Mouse (Mus musculus) midbrain, embryonic 10.5 days (tissue): ENCODE measurements around the gene Gm10300. TPM values are rescaled to one million over a fixed set of nuclear protein-coding genes. Genes with fewer than 3 reads are reported as not detected.

ENCODE experiments used
- DNase-seq: peaks from one replicate; pipeline ENCODE4 v3.0.0-alpha.2; 2017; ENCODE audit warnings: low spot score
- H3K27ac ChIP-seq: fragments of 300-500 bp; sonication (generic); replicated peaks from 2 replicates; pipeline ENCODE4 v1.5.1; 2016; ENCODE audit warnings: mild to moderate bottlenecking
- H3K27me3 ChIP-seq: fragments of 300-500 bp; sonication (generic); 2 replicates; pipeline ENCODE4 v1.6.1; 2016; ENCODE audit warnings: low read depth, mild to moderate bottlenecking; ENCODE audit not compliant: poor library complexity, severe bottlenecking
- H3K36me3 ChIP-seq: fragments of 300-500 bp; sonication (generic); 2 replicates; pipeline ENCODE4 v1.6.1; 2016; ENCODE audit warnings: mild to moderate bottlenecking, moderate library complexity
- H3K4me1 ChIP-seq: fragments of 300-500 bp; sonication (generic); 2 replicates; pipeline ENCODE4 v1.6.1; 2016
- H3K4me3 ChIP-seq: fragments of 300-500 bp; sonication (generic); 2 replicates; pipeline ENCODE4 v1.5.1; 2016; ENCODE audit warnings: mild to moderate bottlenecking, moderate library complexity
- H3K9me3 ChIP-seq: fragments of 300-500 bp; sonication (generic); replicated peaks from 2 replicates; pipeline ENCODE4 v1.6.1; 2016; ENCODE audit warnings: mild to moderate bottlenecking
- whole genome bisulfite sequencing: fragments of 180-500 bp; shearing (Covaris S2); methylation state at CpG from one replicate; pipeline ENCODE4 v1.1.7; 2016; 5-methylcytosine and 5-hydroxymethylcytosine counted together
- polyA plus RNA-seq: library from polyadenylated mRNA; unstranded; fragments of >200 nt; fragmentation: Nextera tagmentation; extraction: Ambion mirVana; gene quantifications from 2 replicates; pipeline ENCODE4 v1.2.1, GENCODE M21; 2016

The Gm10300 gene
- polyA plus RNA-seq, 1 experiment from 2014 or later, result not detected

GRCm38 (mm10) chr4:132101152-132101551 lies 26.7 kb downstream of the Gm10300 start:
- Histone ChIP-seq H3K27ac (no peak overlapping the region), H3K27me3 (no peaks in the 10 kb centered on the region), H3K4me3 (no peak overlapping the region), H3K4me1 (peaks cover 5% of the 10 kb centered on the region), H3K36me3 (no peaks in the 10 kb centered on the region), H3K9me3 (no peaks in the 10 kb centered on the region)
- WGBS, result 54% methylated on average over 3 of the region's 3 CpGs
- no peak for DNase-seq

- 91% methylated on average over 7 of the region's 7 CpGs for WGBS
- Histone ChIP-seq H3K4me3 (no peak overlapping the region), H3K27ac (no peak overlapping the region), H3K9me3 (no peaks in the 10 kb centered on the region), H3K27me3 (peaks cover 16% of the 10 kb centered on the region), H3K4me1 (peaks cover 40% of the 10 kb centered on the region), H3K36me3 (no peaks in the 10 kb centered on the region)
- no peak for DNase-seq
Measured at GRCm38 (mm10) chr4:132108221-132108620, 33.7 kb downstream of the Gm10300 start.

GRCm38 (mm10) chr4:132111227-132111626 lies 36.7 kb downstream of the Gm10300 start:
- WGBS, result 32% methylated on average over 4 of the region's 4 CpGs
- peaks cover 39% of the 10 kb centered on the region for H3K27me3 ChIP-seq
- H3K27ac ChIP-seq, result peak overlapping the region; percentile 24
- no peak overlapping the region for H3K4me3 ChIP-seq
- no peak for DNase-seq
- no peaks in the 10 kb centered on the region for H3K9me3 ChIP-seq
- H3K4me1 ChIP-seq, result peaks cover 44% of the 10 kb centered on the region
- H3K36me3 ChIP-seq, result no peaks in the 10 kb centered on the region

GRCm38 (mm10) chr4:132113411-132114095 lies 39.1 kb downstream of the Gm10300 start:
- H3K4me1 ChIP-seq, result peaks cover 40% of the 10 kb centered on the region
- H3K27me3 ChIP-seq, result peaks cover 39% of the 10 kb centered on the region
- peak overlapping the region; percentile 50 for H3K27ac ChIP-seq
- peak; percentile 38 for DNase-seq
- no peaks in the 10 kb centered on the region for H3K9me3 ChIP-seq
- WGBS, result 42% methylated on average over 53 of the region's 53 CpGs
- H3K36me3 ChIP-seq, result no peaks in the 10 kb centered on the region
- peak overlapping the region; percentile 47 for H3K4me3 ChIP-seq

GRCm38 (mm10) chr4:132116315-132116714 lies 41.8 kb downstream of the Gm10300 start:
- H3K36me3 ChIP-seq, result no peaks in the 10 kb centered on the region
- H3K27ac ChIP-seq, result no peak overlapping the region
- peaks cover 39% of the 10 kb centered on the region for H3K27me3 ChIP-seq
- WGBS, result 92% methylated on average over 4 of the region's 4 CpGs
- DNase-seq, result no peak
- H3K9me3 ChIP-seq, result no peaks in the 10 kb centered on the region
- H3K4me1 ChIP-seq, result peaks cover 27% of the 10 kb centered on the region
- H3K4me3 ChIP-seq, result no peak overlapping the region

GRCm38 (mm10) chr4:132119566-132119965 lies 45.1 kb downstream of the Gm10300 start:
- H3K36me3 ChIP-seq, result no peaks in the 10 kb centered on the region
- WGBS, result 72% methylated on average over 9 of the region's 9 CpGs
- no peaks in the 10 kb centered on the region for H3K9me3 ChIP-seq
- H3K27ac ChIP-seq, result no peak overlapping the region
- H3K4me3 ChIP-seq, result no peak overlapping the region
- H3K27me3 ChIP-seq, result peaks cover 10% of the 10 kb centered on the region
- DNase-seq, result no peak
- H3K4me1 ChIP-seq, result peaks cover 5% of the 10 kb centered on the region; the same call in 1 of the 2 replicates

GRCm38 (mm10) chr4:132121674-132122073 lies 47.2 kb downstream of the Gm10300 start:
- Histone ChIP-seq H3K27me3 (no peaks in the 10 kb centered on the region), H3K27ac (no peak overlapping the region), H3K9me3 (no peaks in the 10 kb centered on the region), H3K4me1 (peaks cover 5% of the 10 kb centered on the region; the same call in 1 of the 2 replicates), H3K36me3 (no peaks in the 10 kb centered on the region), H3K4me3 (no peak overlapping the region)
- no peak for DNase-seq
- WGBS, result 85% methylated on average over 5 of the region's 5 CpGs

GRCm38 (mm10) chr4:132123166-132123565 lies 48.7 kb downstream of the Gm10300 start:
- DNase-seq, result no peak
- 96% methylated on average over 1 of the region's 1 CpGs for WGBS
- peaks cover 5% of the 10 kb centered on the region; the same call in 1 of the 2 replicates for H3K4me1 ChIP-seq
- H3K27ac ChIP-seq, result no peak overlapping the region
- no peaks in the 10 kb centered on the region for H3K27me3 ChIP-seq
- no peaks in the 10 kb centered on the region for H3K9me3 ChIP-seq
- no peaks in the 10 kb centered on the region for H3K36me3 ChIP-seq
- H3K4me3 ChIP-seq, result no peak overlapping the region

Other genes with a start within 250 kb of the Gm10300 start
- gene Ptpru, start 236.4 kb upstream of the Gm10300 start, polyA plus RNA-seq, result 12.4 and 16.8 TPM in 2 replicates
- gene Mecr, start 231.2 kb upstream of the Gm10300 start, polyA plus RNA-seq, result 51.7 and 58.0 TPM in 2 replicates
- gene Srsf4, start 201.1 kb upstream of the Gm10300 start, polyA plus RNA-seq, result 147 and 157 TPM in 2 replicates
- gene Tmem200b, start 152.9 kb upstream of the Gm10300 start, polyA plus RNA-seq, result 0.39 and 0.49 TPM in 2 replicates
- gene Epb41, start 624 bp downstream of the Gm10300 start, polyA plus RNA-seq, result 123 and 167 TPM in 2 replicates
- 0.06 and 0.07 TPM in 2 replicates for gene Oprd1, start 69.8 kb downstream of the Gm10300 start, polyA plus RNA-seq
- 148 and 150 TPM in 2 replicates for gene Ythdf2, start 137.6 kb downstream of the Gm10300 start, polyA plus RNA-seq
- 45.9 and 49.3 TPM in 2 replicates for gene Gmeb1, start 186.9 kb downstream of the Gm10300 start, polyA plus RNA-seq
- 70.1 and 73.0 TPM in 2 replicates for gene Taf12, start 199.7 kb downstream of the Gm10300 start, polyA plus RNA-seq
- gene Rab42, start 228.7 kb downstream of the Gm10300 start, polyA plus RNA-seq, result 0.79 and 0.85 TPM in 2 replicates